Mouse (Mus musculus) gonadal fat pad, adult 2 months (tissue): ENCODE data around the gene Klhdc1. TPM values are rescaled to one million over a fixed set of nuclear protein-coding genes. Genes with fewer than 3 reads are reported as not detected.

Source experiments
- DNase-seq: peaks from one replicate; pipeline ENCODE4 v3.0.0-alpha.2; 2012; ENCODE audit warnings: low read depth
- polyA plus RNA-seq: library from polyadenylated mRNA; depleted of rRNA; stranded (reverse); fragments of >200 nt; gene quantifications from 2 replicates; pipeline ENCODE4 v1.2.3, GENCODE M21; 2012

Klhdc1 gene
- polyA plus RNA-seq, 1 experiment: 7.0 TPM

- DNase-seq: peak; percentile 20
Measured at GRCm38 (mm10) chr12:69227776-69228466, 13.1 kb upstream of the Klhdc1 start, which contains the start of gene Pole2. Gene Pole2, minus strand, starts transcription at chr12:69228195.

GRCm38 (mm10) chr12:69229251-69229650 lies 11.7 kb upstream of the Klhdc1 start:
- no peak for DNase-seq

GRCm38 (mm10) chr12:69235782-69236181 lies 5.2 kb upstream of the Klhdc1 start:
- DNase-seq: no peak

DNA sequence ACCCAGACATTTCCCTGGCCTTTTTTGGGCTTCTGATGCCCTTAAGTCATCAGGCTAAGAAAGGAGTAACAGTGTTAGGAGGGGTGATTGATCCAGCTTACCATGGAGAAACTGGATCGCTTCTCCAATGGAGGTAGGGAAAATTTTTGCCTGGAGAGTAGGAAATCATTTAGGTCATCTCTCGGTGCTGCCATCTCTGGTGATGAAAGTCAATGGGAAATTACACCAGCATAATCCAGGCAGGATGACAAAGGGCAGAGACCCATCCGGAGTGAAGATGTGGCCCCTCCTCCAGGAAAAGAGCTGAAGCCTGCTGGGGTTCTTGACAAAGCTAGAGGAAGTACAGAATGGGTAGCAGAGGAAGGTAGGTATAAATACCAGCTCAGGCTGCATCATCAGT lies 2.7 kb upstream of the Klhdc1 start:
- no peak for DNase-seq

DNA sequence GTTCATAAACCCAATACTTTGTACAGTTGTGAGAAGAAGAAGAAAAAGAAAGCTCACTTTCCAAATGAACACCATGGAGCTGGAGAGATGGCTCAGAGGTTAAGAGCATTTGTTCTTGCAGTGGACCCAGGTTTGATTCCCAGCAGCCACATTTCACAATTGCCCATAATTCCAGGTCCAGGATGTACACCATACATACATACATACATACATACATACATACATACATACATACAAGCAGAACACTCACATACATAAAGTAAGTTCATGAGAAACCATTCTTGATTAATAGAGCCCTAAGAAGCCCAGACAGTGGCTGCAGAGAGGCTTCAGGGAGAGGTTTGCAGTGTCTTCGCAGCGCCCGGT lies 412 bp downstream of the Klhdc1 start:
- DNase-seq: no peak

DNA sequence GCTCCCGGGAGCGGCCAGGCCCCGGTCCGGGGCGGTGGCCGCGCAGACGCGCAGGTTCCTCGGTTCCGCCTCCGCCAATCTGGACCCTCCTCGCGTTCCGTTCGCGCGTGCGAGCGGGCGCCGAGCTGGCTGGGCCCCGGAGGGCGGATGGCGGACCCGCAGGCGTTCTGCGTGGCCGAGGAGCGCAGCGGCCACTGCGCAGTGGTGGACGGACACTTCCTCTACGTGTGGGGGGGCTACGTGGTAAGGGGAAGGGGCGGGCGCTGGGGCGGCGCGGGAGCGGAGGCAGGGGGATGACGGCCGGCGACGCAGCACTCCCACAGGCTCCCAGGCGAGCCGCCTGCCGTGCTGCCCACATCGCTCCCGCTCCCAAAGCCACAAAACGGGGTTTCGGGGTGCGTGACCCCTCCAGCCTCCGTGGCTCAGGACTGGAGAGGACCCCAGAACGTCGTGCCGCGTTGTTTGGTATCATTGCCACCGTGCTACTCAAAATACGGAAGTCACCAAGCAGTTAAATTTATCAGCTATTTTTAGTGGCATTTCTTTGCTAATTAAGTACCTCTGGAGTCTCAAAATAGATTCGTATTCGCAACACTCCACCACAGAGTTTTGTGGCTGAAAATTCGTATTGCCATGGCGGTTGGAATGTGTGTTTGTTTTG lies 925 bp downstream of the Klhdc1 start:
- no peak for DNase-seq

GRCm38 (mm10) chr12:69249766-69250165 lies 8.8 kb downstream of the Klhdc1 start:
- no peak for DNase-seq

GRCm38 (mm10) chr12:69250756-69251155 lies 9.8 kb downstream of the Klhdc1 start:
- DNase-seq: no peak

DNA sequence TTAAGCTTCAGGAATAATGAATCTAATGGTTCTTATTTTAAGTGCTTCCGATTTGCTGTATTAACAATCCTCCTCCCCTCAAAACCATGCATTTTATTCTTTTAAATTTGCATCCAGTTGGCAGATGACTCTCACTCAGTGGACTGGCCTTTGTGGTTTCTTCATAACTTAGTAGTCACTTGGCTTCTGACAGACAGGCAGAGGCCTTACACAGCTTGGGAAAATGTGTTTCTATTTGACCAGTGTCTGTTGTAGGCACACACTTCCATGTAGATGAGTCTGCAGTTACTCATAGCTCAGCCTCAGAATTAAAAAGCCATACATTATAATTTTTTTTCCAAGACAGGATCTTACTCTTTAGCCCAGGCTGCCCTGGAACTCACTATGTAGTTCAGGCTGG lies 12.8 kb downstream of the Klhdc1 start:
- DNase-seq: no peak

DNA sequence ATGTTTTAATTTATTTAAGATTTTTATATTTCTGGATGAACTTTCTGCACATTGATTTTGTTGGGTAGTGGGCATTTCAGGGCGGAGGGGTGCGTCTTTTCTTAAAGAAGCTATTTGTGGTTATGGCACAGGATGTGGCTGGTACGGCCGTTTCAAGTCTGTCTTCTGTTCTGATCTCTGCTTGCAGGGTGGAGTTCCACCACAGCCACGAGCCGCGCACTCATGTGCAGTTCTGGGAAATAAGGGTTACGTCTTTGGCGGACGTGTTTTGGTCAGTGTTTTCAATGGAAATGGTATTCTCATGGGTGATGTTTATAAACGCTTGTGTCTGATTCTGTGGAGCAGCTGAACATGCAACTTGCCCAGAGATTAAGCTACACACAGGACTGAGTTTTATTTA lies 16.9 kb downstream of the Klhdc1 start:
- no peak for DNase-seq

DNA sequence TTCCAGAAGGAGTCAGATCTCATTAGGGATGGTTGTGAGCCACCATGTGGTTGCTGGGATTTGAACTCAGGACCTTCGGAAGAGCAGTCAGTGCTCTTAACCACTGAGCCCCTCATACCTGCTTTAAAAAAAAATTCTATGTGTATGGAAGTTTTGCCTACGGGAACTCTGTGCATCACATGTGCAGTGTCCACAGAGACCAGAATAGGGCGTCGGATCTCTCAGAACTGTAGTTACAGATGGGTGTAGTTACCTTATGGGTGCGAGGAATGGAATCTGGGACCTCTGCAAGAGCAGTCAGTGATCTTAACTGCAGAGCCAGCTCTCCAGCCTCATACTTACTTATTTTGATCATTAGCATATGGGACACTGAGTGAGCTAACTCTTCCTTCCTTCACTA lies 21.3 kb downstream of the Klhdc1 start:
- DNase-seq: no peak

DNA sequence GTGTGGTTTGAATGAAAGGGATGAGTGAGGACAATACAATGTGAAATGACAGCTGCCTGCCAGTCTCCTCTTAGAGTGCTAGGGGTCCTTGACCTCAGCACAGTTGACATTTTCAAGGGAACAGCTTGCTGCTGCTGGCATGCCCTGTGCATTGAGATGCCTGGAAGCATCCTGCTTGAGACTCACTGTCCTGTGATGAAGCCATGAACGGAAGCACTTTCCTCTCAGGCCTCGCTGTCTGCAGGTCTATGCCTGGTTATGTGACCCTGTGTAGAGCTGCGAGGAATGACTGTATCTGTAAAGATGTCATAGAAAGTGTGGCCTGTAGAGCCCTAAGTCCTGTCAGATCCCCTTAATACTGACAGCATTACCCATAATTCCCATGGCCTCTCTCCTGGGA lies 24.1 kb downstream of the Klhdc1 start:
- no peak for DNase-seq

- DNase-seq: no peak
Measured at GRCm38 (mm10) chr12:69267956-69268632, 27.1 kb downstream of the Klhdc1 start.

GRCm38 (mm10) chr12:69268956-69269355 lies 28.0 kb downstream of the Klhdc1 start:
- DNase-seq: no peak

GRCm38 (mm10) chr12:69279931-69280469 lies 39.0 kb downstream of the Klhdc1 start:
- DNase-seq: no peak

- no peak for DNase-seq
Measured at GRCm38 (mm10) chr12:69280915-69281314, 39.9 kb downstream of the Klhdc1 start.

GRCm38 (mm10) chr12:69283146-69283545 lies 42.2 kb downstream of the Klhdc1 start:
- DNase-seq: no peak

DNA sequence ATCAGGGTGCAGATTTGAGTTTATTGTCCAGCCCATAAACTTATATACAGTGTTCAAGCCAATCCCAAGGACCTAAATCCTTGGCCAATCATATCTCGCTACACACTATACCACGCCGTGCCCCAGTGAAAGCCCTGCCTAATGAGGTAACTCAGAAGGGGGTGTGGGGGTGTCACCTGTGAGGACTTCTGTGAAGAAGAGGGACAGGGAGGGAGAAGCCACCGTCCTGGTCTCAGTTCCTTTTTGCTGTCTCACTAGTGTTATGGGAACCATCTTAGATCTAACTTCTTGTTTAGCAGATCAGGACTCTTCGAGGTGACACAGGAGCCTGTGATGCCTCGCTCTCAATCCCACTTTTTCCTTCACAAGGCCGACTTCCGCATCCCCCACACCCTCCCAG lies 46.6 kb downstream of the Klhdc1 start:
- no peak for DNase-seq

DNA sequence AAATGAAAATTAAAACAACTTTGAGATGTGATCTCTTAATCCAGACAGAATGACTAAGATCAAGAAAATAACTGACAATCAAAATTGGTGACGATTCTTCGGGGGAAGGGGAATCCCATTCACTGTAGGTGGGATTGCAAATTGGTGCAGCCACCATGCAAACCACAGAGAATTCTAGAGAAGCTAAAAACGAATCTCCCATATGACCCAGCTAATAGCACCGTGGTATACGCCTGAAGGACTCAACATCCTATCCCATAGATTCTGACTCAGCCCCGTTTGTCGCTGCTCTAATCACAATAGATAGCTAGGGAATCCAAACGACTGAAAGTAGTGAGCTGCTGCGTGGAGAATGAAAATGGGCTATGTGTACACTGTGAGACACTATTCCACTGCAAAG lies 47.7 kb downstream of the Klhdc1 start:
- DNase-seq: no peak

DNA sequence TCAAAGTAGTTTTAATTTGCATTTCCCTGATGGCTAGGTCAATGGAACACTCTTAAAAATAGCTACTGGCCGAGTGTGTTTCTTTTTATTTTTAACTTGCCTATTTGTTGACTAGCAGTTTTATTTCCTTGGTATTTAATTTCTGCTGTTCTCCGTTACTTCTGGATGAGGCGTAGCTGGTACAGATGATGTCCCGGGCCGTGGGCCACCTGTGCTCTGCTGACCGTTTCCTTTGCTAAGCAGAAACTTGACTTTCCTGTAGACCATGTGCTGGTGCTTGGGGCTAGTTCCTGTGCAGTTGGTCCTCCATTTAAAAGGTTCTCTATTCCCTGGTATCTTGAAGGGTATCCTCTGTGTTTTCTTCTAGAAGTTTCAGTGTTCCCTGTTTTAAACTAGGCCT lies 51.4 kb downstream of the Klhdc1 start:
- DNase-seq: no peak

- no peak for DNase-seq
Measured at GRCm38 (mm10) chr12:69293815-69294214, 52.8 kb downstream of the Klhdc1 start.

DNA sequence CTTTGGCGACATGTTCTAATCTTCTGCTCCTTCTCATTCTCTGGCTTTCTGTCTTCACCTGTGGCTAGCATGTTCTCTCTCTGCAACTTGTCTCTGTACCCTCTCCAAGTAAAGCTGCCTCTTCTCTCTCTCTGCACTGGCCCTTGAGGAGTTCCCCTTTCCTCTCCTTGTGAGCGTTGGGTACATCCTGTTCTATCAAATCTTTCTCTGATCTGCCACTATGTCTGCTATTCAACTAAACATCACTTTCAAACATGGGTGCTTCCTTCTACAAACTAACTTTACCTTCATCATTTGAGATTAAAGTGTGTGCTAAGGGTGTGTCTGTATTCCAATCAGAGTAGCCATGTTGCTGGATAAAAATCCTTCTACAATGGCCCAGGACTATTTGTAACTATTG lies 54.0 kb downstream of the Klhdc1 start:
- no peak for DNase-seq

GRCm38 (mm10) chr12:69295651-69296050 lies 54.7 kb downstream of the Klhdc1 start:
- DNase-seq: no peak
